Mouse (Mus musculus) liver, embryonic 14.5 days (tissue): ENCODE measurements at regions not wholly inside any gene's neighbourhood (a gene's known extent, or its start where the extent isn't known, plus 50 kb on each side); places are given as distances from the start of the nearest gene placed in this dataset.
A peak's percentile ranks its signal among the peaks of the same experiment; 100 is the strongest.

Source experiments
- ATAC-seq: fragments of 200-750 bp; cut with Nextera tagmentation; 2 replicates; pipeline ENCODE4 v1.8.0; 2017; ENCODE audit warnings: moderate number of reproducible peaks, mild to moderate bottlenecking, moderate library complexity; ENCODE audit not compliant: insufficient read depth
- DNase-seq, 3 experiments: peaks; one replicate each; pipeline ENCODE4 v3.0.0-alpha.2; 2012 to 2013; ENCODE audit warnings: low read depth in 3 of 3, low spot score in 3 of 3
- H3K27ac ChIP-seq: fragments of 300-500 bp; sonication (generic); 2 replicates; pipeline ENCODE4 v1.5.1; 2014; ENCODE audit warnings: moderate library complexity, mild to moderate bottlenecking, control low read depth, inconsistent platforms
- H3K27me3 ChIP-seq: fragments of 300-500 bp; sonication (generic); 2 replicates; pipeline ENCODE4 v1.6.1; 2014; ENCODE audit warnings: mild to moderate bottlenecking, low read length, moderate library complexity; ENCODE audit not compliant: control insufficient read depth, insufficient read depth
- H3K36me3 ChIP-seq: fragments of 300-500 bp; sonication (generic); replicated peaks from 2 replicates; pipeline ENCODE4 v1.6.1; 2014; ENCODE audit warnings: low read depth; ENCODE audit not compliant: control insufficient read depth, insufficient read depth
- H3K4me1 ChIP-seq, 2 experiments: fragments of 200-500 bp in 1 of 2; fragments of 300-500 bp in 1 of 2; sonication (generic) in 1 of 2; replicated peaks; 2 replicates each; pipeline ENCODE4 v1.6.1; 2012 to 2014; ENCODE audit warnings: antibody characterized with exemption in 1 of 2, inconsistent platforms in 1 of 2, low read length in 1 of 2; ENCODE audit not compliant: control insufficient read depth in 2 of 2, insufficient read depth in 2 of 2
- H3K4me2 ChIP-seq: fragments of 300-500 bp; sonication (generic); 2 replicates; pipeline ENCODE4 v1.6.1; 2014; ENCODE audit warnings: low read depth, mild to moderate bottlenecking, control low read depth, moderate library complexity
- H3K4me3 ChIP-seq, 2 experiments: fragments of 200-500 bp in 1 of 2; fragments of 300-500 bp in 1 of 2; sonication (generic) in 1 of 2; 2 replicates each; pipeline ENCODE4 v1.5.1; 2012 to 2014; ENCODE audit warnings: low read depth in 2 of 2, low read length in 2 of 2, mild to moderate bottlenecking in 2 of 2, control low read depth in 1 of 2, inconsistent platforms in 1 of 2, moderate library complexity in 1 of 2; ENCODE audit not compliant: insufficient read depth in 1 of 2
- H3K9ac ChIP-seq: fragments of 300-500 bp; sonication (generic); replicated peaks from 2 replicates; pipeline ENCODE4 v1.6.1; 2014; ENCODE audit warnings: mild to moderate bottlenecking, control low read depth, moderate library complexity
- H3K9me3 ChIP-seq: fragments of 300-500 bp; sonication (generic); 2 replicates; pipeline ENCODE4 v1.6.1; 2016; ENCODE audit warnings: low read length, mixed read lengths; ENCODE audit not compliant: control insufficient read depth
- CTCF ChIP-seq: IDR thresholded peaks from 2 replicates; pipeline ENCODE4 v1.5.1; 2016; ENCODE audit warnings: antibody characterized with exemption, low read depth, control low read depth
- EP300 ChIP-seq: IDR thresholded peaks from 2 replicates; pipeline ENCODE4 v1.6.1; 2016; ENCODE audit warnings: antibody characterized with exemption, low read depth
- WGBS: fragments of 180-500 bp; shearing (Covaris S2); extraction: QIAGEN DNeasy Blood & Tissue Kit; methylation state at CpG from one replicate; pipeline ENCODE4 v1.1.7; 2014; ENCODE audit not compliant: insufficient replicate concordance; 5-methylcytosine and 5-hydroxymethylcytosine counted together

DNA sequence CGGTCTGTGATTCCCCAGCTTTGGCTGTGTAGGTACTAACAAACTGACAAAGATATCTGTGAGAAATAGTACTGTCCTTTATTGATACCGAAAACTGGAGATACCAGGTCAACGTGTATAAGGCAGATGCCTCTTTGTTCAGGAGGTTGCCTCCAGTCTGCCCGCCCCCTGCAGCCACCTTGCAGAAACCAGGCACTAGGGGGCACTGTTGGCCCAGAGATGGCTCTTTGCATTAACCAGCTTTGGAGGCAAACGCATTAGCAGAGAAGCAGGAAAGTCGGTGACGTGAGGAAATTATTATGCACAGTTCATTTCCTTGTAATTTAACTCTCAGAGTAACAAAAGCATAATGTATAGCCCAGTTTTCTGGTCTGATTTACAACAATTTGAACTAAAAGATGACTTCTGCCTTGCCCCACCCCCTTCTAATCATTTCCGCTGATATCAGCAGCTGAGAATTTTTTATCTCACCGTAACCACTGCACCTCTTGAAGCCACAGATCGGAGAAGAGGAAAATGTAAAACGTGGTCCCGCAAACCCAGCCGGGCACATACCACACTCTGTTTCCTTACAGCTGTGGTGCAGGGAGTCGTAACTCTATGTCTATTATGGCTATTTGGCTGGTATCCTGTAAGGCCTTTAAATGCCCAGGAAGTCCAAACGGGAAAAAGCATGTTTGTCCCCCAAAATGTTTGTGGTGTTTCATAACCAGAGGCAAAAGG lies 203.5 kb downstream of the Icos start:
- Histone ChIP-seq H3K4me2 (peak overlapping the region; percentile 29; the same call in 1 of the 2 replicates), H3K36me3 (no peaks in the 10 kb centered on the region), H3K9me3 (no peaks in the 10 kb centered on the region), H3K27ac (no peak overlapping the region), H3K27me3 (no peaks in the 10 kb centered on the region), H3K4me3 (no peak overlapping the region), H3K4me1 (0 out of 4 replicates have a peak, but pooled peaks cover 0 to 4% of the 10 kb centered on the region in 2 experiments), H3K9ac (no peak overlapping the region)
- TF ChIP-seq EP300 (no peak), CTCF (peak; percentile 90)
- DNase-seq (peak; percentile 33 to 37 (median 35)), ATAC-seq (no peak)
- 12% methylated on average over 15 of the region's 15 CpGs for WGBS

DNA sequence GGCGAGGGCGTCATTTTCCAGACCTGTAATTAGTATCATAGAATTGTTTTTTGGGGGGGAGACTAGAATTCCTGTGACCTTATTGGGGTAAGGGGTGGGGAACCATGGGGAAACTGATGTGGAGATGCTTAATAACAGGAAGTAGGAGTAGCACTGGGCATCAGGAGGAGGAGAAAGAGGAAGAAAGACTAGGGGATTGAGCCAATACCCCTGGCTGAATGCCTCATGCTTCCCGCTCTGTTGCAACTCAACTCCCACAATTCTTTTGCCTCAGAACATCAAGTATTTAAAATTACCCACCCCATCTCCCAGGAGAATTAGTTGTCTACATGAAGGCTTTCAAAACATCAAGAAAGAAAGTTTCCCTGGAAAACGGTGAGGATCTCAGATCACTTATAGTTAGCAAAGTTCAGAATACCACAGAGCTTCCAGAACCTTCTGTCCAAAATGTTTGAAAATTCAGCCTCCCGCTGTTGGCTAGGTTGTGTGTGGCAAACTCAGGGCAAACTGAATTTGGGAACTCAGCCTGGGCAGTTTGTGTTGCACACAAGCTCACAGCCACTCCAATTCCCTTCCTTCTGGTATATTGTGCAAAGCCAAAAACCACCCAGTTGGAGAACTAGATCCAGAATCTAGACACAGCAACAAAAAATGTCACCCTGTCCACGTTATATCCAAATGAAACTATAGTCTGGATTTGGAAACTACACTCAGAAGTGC lies 209.8 kb downstream of the Icos start:
- TF ChIP-seq CTCF = no peak
- no peaks in the 10 kb centered on the region for H3K27me3 ChIP-seq
- H3K36me3 ChIP-seq = no peaks in the 10 kb centered on the region
- no peak overlapping the region for H3K27ac ChIP-seq
- H3K9ac ChIP-seq = no peak overlapping the region
- H3K4me1 ChIP-seq = no peaks in the 10 kb centered on the region
- 55% methylated on average over 6 of the region's 6 CpGs for WGBS
- DNase-seq (no peak), ATAC-seq (no peak)
- no peak overlapping the region for H3K4me2 ChIP-seq
- H3K4me3 ChIP-seq = no peak overlapping the region
- no peaks in the 10 kb centered on the region for H3K9me3 ChIP-seq

DNA sequence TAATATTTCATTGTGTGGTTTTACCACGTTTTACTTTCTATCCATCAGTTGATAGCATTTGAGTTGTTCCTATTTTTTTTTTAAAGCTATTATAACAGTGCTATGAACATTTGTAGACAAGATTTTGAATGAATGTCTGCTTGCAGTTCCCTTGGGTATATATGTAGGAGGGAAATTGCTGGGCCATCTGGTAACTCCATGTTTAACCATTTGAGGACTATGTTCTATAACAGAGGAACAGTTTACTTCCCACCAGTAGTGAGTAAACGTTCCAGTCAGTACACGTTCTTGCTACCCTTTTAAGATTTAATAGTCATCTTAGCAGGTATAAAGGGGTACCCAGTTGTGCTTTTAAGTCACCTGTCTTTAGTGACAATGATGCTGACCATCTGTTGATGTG lies 213.2 kb downstream of the Icos start:
- Histone ChIP-seq H3K4me2 (no peak overlapping the region), H3K4me1 (no peaks in the 10 kb centered on the region), H3K9ac (no peak overlapping the region), H3K27ac (no peak overlapping the region), H3K9me3 (no peaks in the 10 kb centered on the region), H3K27me3 (no peaks in the 10 kb centered on the region), H3K4me3 (no peak overlapping the region), H3K36me3 (no peaks in the 10 kb centered on the region)
- TF ChIP-seq EP300 (no peak), CTCF (no peak)
- 41% methylated on average over 3 of the region's 3 CpGs for WGBS
- no peak for DNase-seq
- ATAC-seq = no peak

DNA sequence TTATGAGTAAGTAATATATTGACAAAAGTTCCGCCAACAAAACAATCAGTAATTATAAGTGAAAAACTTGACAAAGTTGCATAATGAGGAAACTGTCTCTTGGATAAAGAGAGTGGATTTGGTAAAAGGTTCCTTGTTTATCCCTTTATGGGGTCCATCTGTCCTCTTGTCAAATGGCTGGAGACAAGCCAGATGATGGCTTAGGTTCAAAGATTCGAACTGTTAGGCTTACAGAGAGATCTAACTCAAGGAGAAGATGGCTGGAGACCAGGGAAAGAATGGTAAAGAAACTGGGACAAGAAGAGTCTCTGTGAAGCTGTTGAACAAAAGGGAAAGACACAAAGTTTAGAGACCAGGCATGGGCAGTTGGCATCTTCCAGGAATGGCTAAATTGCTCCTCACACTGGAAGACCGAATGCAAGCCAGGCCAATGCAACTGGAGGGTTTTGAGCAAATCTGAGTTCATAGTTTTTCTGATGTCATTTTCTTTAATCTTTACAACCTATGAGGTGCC lies 220.9 kb downstream of the Icos start:
- DNase-seq = no peak
- TF ChIP-seq EP300 = no peak
- TF ChIP-seq CTCF = no peak

DNA sequence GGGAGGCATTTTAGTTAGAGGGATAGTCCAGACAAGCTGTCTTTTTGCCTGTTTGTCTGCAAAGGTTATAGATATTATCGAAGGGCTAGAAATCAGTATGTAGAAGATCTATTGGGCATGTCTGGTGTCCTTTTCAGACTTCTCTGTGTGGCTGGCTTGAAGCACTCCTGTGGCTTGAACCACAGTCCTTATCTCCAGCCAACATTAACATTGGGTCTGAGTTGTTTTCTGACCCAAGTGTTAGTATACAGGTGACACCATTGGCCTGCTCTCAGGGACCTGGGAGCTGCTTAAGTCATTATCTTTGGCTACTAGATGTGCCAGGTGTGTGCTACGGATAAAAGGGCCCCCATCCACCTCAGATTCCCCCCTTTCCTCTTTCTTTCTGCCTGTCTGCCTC lies 223.3 kb downstream of the Icos start:
- no peak overlapping the region for H3K27ac ChIP-seq
- TF ChIP-seq EP300 (no peak), CTCF (no peak)
- WGBS = 19% methylated on average over 2 of the region's 2 CpGs
- no peak for ATAC-seq
- H3K9ac ChIP-seq = no peak overlapping the region
- 0 out of 4 replicates have a peak, but pooled peaks cover 0 to 1% of the 10 kb centered on the region in 2 experiments for H3K4me1 ChIP-seq
- no peak overlapping the region for H3K4me3 ChIP-seq
- H3K4me2 ChIP-seq = no peak overlapping the region
- H3K36me3 ChIP-seq = no peaks in the 10 kb centered on the region
- no peaks in the 10 kb centered on the region for H3K27me3 ChIP-seq
- no peak for DNase-seq
- no peaks in the 10 kb centered on the region for H3K9me3 ChIP-seq

More for the DNA sequence above, 220.9 kb downstream of the Icos start:
- Histone ChIP-seq H3K27me3 (no peaks in the 10 kb centered on the region), H3K36me3 (no peaks in the 10 kb centered on the region), H3K27ac (no peak overlapping the region), H3K4me3 (no peak overlapping the region), H3K9me3 (no peaks in the 10 kb centered on the region), H3K4me2 (no peak overlapping the region), H3K4me1 (0 out of 4 replicates have a peak, but pooled peaks cover 0 to 1% of the 10 kb centered on the region in 2 experiments), H3K9ac (no peak overlapping the region)
- WGBS = 57% methylated on average over 3 of the region's 3 CpGs
- ATAC-seq = no peak
